Mouse (Mus musculus) left cerebral cortex, adult 2 months (tissue): ENCODE data around the gene Omt2a. TPM values are rescaled to one million over a fixed set of nuclear protein-coding genes. Genes with fewer than 3 reads are reported as not detected.
"Not testable (repeated sequence)": the region's sequence is repeated elsewhere in the genome, so short reads cannot be mapped to it uniquely, and the experiment has no call there.

Experiments
- DNase-seq, 2 experiments: peaks; one replicate each; pipeline ENCODE4 v3.0.0; 2021 to 2022; ENCODE audit warnings: low spot score in 2 of 2, mixed read lengths in 1 of 2; ENCODE audit errors: extremely low spot score in 1 of 2
- H3K27ac ChIP-seq: fragments of 200-600 bp; 2 replicates; pipeline ENCODE4 v1.8.1; 2022
- H3K4me3 ChIP-seq: fragments of 200-600 bp; 2 replicates; pipeline ENCODE4 v1.8.1; 2022
- CTCF ChIP-seq: fragments of 200-600 bp; IDR thresholded peaks from 2 replicates; pipeline ENCODE4 v1.8.1; 2022; ENCODE audit warnings: antibody characterized with exemption, mild to moderate bottlenecking, moderate library complexity
- intact Hi-C: fragments of 180-260 bp; cut with DNase I; formaldehyde crosslinking; loops from one replicate; pipeline ENCODE4 v1.15.1; 2025
- total RNA-seq, 2 experiments: library from RNA; stranded (reverse); gene quantifications; 2 replicates each; pipeline ENCODE4 v1.2.3; 2021

The Omt2a gene
- total RNA-seq, 2 experiments from 2014 or later = not detected

DNA sequence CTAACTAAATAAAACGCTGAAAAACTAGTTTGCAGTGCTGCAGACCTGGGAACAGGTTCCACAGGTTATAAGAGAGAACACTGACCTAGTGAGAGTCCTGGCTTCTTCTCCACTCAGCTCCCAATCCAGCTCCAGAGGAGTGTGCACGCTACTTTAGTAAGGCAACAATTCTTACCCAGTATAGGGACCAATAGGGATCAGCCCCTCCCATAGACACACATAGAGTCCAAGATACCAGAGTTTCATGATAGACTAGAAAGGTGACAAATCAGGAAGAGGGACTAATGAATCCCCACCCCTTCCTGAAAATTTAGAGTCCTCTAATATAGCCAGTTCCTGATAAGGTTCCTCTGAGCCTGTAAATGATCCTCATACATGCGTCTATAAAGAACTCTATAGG, 32.4 kb upstream of the Omt2a start:
- H3K4me3 ChIP-seq = no peak overlapping the region
- DNase-seq = no peak
- H3K27ac ChIP-seq = no peak overlapping the region
- intact Hi-C loops = loop anchor here (10.0 kb wide), 1 partner anchor 52 kb away; no protein-coding TSS in a partner anchor
- TF ChIP-seq CTCF = no peak

DNA sequence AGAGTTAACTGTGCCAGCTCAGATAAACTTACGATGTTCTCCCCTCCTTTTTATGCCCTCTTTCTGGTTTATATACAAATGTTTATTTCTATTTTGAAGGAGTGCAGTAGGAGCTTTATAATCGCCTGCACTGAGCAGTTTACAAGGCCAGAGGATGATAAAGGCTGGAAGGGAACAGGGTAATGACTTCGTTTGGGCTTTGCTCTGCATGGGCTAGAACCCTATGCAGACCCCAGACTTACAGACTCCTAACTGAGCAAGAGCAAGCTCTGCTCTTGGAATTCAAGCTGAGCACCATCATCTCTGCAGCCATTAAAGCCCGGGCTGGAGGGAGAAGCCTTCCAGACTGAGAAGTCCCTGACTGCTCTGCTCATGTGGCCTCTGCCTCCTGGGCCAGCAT, 30.6 kb upstream of the Omt2a start:
- intact Hi-C loops = loop anchor here (10.0 kb wide), 1 partner anchor 50 kb away; no protein-coding TSS in a partner anchor
- not testable (repeated sequence) for H3K4me3 ChIP-seq, DNase-seq, H3K27ac ChIP-seq

DNA sequence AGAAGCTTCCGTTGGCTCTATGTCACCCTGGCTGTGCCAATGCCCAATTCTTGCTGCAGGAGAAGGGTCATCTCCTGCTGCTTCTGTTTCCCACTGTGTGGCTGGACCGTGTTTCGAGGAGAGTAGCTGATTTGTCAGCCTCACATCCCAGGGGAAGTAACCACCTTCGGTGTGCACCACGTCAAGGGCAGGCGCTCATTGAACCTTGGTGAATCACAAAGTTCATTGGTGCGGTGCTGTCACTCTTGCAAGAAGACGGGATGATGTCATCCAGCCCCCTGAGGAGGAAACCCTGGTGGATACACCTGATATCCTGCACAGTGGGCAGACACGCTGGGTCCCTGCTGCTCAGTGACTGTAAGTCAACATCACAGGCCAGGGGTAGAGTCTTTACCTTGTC, 28.5 kb upstream of the Omt2a start:
- DNase-seq, H3K4me3 ChIP-seq, H3K27ac ChIP-seq: not testable (repeated sequence)
- intact Hi-C loops = loop anchor here (10.0 kb wide), 1 partner anchor 48 kb away; no protein-coding TSS in a partner anchor

DNA sequence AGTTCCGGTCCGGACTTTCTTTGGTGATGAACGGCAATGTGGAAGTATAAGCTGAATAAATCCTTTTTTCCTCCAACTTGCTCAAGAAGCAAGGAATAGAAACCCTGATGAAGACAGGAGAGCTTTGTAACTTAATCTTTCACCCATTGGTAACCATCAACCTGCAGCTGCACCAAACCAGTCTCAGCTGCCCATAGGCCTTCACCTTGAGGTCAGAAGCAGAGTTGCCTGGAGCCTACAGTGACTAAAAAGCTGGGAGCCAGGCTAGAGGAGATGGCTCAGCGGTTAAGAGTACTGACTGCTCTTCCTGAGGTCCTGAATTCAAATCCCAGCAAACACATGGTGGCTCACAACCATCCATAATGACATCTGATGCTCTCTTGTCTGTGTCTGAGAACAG, 27.9 kb upstream of the Omt2a start:
- H3K4me3 ChIP-seq, H3K27ac ChIP-seq, DNase-seq: not testable (repeated sequence)
- intact Hi-C loops = loop anchor here (10.0 kb wide), 1 partner anchor 48 kb away; no protein-coding TSS in a partner anchor

DNA sequence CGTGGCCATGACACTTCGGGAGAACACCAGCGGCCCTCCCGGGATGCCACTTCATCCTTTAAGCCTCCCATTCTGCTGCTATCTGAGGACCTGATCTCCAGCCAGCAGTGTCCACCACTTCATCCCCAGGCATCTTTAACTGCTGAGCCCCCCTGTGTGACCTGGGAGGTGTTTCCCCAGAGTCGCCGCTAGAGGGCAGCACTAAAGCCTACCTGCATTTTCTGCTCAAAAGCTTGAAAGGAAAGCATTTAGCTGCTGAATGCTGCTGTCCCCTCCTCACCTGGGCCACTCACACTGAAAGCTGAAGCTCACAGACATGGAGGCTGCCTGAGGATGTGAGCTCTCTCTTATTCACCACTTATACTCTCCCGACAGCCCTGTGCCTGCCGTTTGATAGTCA, 25.7 kb upstream of the Omt2a start:
- H3K4me3 ChIP-seq, H3K27ac ChIP-seq: not testable (repeated sequence)
- peak; percentile 15 to 36 for DNase-seq
- peak; percentile 79 for TF ChIP-seq CTCF
- intact Hi-C loops = loop anchor here (10.0 kb wide), 1 partner anchor 46 kb away; no protein-coding TSS in a partner anchor

DNA sequence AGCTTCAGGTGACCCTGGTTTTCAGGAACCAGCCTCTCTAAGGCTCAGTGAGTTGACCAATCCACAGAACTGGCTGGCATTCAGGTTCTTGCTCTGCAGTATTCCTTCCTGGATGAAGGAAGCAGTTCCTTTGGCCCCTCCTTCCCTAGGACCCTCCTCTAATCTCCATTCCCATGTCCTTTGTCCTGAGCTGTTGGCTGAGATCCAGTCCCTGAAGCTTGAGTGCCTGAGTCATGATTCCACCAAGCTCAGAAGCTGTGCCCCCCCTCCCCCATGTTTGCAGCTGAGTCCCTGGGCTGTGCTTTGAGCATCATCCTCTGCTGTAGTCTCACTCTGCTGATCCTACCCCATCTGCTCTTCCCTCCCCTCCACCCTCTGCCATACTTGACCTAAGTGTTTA, 22.5 kb upstream of the Omt2a start:
- H3K4me3 ChIP-seq, intact Hi-C loops, H3K27ac ChIP-seq, DNase-seq: not testable (repeated sequence)

DNA sequence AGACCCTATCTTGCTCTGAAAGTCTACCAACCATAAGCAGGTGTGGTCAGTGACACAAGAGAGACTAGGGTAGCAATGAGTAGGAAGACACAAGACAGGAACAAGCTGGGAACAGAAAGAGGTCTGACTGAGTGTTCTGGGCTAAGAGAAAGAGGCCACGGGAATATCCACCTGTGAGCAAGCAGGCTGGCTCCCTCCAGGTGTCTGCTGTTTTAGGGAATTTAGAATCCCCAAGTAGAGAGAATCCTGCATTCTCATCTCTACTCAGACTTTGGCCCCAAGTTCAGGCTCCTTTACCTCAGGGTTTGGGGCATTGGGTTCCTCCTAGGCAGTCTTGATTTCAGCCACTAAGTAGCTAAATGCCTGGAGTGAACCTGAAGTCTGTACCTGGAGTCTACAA, 12.7 kb upstream of the Omt2a start, which contains the start of gene Omt2b:
Gene Omt2b, plus strand, starts transcription at position 301 of the 400 bp plus-strand sequence.
- intact Hi-C loops, H3K4me3 ChIP-seq, H3K27ac ChIP-seq: not testable (repeated sequence)

DNA sequence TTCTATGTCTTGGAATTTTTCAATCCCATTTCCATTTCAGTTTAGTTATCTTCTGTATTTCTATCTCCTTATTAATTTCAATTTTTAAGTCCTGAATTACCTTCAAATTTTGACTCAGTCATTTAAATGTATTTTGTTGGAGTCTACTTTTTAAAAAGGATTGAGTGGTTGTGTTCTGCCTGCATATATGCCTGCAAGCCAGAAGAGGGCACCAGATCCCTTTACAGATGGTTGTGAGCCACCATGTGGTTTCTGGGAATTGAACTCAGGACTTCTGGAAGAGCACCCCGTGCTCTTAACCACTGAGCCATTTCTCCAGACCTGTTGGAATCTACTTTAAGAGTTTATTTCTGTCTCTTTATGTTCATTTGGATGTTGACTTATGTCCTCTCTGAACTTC, 4.9 kb upstream of the Omt2a start:
- intact Hi-C loops = no loop called here
- no peak overlapping the region for H3K4me3 ChIP-seq
- TF ChIP-seq CTCF = peak; percentile 54
- H3K27ac ChIP-seq = no peak overlapping the region
- no peak for DNase-seq

More for the DNA sequence above, 12.7 kb upstream of the Omt2a start, which contains the start of gene Omt2b:
- DNase-seq = not testable (repeated sequence)

DNA sequence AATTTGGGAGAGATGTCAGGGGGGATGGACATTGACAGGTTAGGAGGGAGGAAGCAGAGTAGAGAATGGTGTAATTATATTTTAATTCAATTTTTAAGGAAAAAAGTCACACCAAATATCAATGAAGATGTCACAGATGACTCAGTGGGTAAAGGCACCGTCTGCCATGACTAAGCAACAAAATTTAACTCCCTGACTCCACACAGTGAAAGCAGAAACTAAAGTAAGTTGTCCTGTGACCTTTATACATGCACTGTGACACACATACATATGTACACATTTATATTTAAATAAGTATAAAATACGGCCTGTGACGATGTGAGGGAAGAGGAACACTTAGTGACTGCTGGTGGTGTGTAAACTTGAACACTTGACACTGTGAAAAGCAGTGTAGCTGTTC, 6.5 kb downstream of the Omt2a start:
- intact Hi-C loops, DNase-seq, H3K27ac ChIP-seq, H3K4me3 ChIP-seq: not testable (repeated sequence)

DNA sequence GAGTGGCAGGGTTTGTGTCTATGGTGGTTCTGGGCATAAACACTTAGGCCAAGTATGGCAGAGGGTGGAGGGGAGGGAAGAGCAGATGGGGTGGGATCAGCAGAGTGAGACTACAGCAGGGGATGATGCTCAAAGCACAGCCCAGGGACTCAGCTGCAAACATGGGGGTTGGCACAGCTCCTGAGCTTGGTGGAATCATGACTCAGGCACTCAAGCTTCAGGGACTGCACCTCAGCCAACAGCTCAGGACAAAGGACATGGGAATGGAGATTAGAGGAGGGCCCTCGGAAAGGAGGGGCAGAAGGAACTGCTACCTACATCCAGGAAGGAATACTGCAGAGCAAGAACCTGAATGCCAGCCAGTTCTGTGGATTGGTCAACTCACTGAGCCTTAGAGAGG, 15.5 kb downstream of the Omt2a start:
- not testable (repeated sequence) for H3K27ac ChIP-seq
- intact Hi-C loops = loop anchor here (10.0 kb wide), 1 partner anchor 46 kb away; no protein-coding TSS in a partner anchor

DNA sequence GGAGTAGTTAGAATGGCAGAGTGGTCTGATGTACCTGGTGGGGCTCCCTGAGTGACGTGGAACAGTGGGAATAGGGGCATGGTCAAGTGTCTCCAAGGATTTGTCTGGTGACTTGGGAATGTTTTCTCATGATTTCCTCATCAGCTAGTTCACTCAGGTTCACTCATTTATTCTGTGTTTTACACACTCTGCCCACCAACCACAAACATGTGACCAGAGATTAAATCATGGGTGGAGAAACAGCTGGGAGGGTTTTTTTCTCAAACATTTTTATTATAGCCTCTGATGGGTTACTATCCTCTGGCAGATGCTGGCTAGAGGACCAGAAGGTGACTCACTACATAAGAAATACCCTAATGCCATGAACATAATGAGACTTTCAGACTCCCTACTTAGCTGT, 16.4 kb downstream of the Omt2a start:
- no peak for DNase-seq
- Histone ChIP-seq H3K27ac (no peak overlapping the region), H3K4me3 (no peak overlapping the region)
- intact Hi-C loops = loop anchor here (10.0 kb wide), 1 partner anchor 47 kb away; no protein-coding TSS in a partner anchor
- TF ChIP-seq CTCF = no peak

More for the DNA sequence above, 15.5 kb downstream of the Omt2a start:
- not testable (repeated sequence) for DNase-seq, H3K4me3 ChIP-seq

DNA sequence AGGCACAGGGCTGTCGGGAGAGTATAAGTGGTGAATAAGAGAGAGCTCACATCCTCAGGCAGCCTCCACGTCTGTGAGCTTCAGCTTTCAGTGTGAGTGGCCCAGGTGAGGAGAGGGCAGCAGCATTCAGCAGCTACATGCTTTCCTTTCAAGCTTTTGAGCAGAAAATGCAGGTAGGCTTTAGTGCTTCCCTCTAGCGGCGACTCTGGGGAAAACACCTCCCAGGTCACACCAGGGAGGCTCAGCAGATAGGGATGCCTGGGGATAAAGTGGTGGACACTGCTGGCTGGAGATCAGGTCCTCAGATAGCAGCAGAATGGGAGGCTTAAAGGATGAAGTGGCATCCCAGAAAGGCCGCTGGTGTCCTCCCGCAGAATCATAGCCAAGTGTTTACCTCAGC, 18.5 kb downstream of the Omt2a start:
- TF ChIP-seq CTCF = peak; percentile 62
- H3K4me3 ChIP-seq, H3K27ac ChIP-seq: not testable (repeated sequence)
- intact Hi-C loops = loop anchor here (10.0 kb wide), 1 partner anchor 49 kb away; no protein-coding TSS in a partner anchor
- peak in 1 of 2 experiments; percentile 42 for DNase-seq

DNA sequence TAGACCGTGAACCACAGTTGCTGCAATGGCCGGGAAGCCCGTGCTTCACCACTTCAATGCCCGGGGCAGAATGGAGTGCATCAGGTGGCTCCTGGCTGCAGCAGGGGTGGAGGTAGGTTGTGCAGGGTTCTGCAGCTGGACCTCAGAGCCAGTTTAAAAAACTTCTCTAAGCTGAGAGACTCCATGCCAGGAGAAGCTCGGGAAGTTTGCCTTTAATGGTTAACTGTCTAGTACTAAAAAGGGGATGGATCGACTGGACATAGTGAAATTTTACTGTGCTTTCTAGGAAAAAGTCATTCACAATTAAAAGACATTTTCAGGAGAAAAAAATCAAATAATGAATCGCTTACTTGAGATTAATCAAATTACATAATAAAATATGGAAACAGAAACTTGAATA, 19.8 kb downstream of the Omt2a start:
- not testable (repeated sequence) for H3K4me3 ChIP-seq, DNase-seq, H3K27ac ChIP-seq
- intact Hi-C loops = loop anchor here (10.0 kb wide), 1 partner anchor 50 kb away; no protein-coding TSS in a partner anchor

DNA sequence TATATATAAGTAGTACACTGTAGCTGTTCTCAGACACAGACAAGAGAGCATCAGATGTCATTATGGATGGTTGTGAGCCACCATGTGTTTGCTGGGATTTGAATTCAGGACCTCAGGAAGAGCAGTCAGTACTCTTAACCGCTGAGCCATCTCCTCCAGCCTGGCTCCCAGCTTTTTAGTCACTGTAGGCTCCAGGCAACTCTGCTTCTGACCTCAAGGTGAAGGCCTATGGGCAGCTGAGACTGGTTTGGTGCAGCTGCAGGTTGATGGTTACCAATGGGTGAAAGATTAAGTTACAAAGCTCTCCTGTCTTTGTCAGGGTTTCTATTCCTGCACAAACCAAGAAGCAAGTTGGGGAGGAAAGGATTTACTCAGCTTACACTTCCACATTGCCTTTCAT, 20.9 kb downstream of the Omt2a start:
- not testable (repeated sequence) for H3K27ac ChIP-seq, H3K4me3 ChIP-seq, DNase-seq
- intact Hi-C loops = loop anchor here (10.0 kb wide), 1 partner anchor 51 kb away; no protein-coding TSS in a partner anchor

DNA sequence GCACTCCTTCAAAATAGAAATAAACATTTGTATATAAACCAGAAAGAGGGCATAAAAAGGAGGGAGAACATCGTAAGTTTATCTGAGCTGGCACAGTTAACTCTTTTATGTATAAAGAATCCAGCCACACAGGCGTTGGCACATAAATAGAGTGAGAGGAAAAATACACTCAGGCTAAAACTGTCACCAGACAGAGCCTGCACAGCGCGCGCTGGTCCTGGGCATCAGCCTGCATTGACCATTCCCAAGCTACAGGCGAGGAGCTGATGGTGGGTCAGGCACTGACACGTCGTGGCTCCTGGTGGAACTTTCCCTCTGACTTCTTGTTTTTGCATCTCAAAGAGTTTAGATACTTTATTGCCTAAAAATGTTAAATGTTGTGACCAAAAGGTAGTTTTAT, 22.1 kb downstream of the Omt2a start:
- DNase-seq, H3K4me3 ChIP-seq, H3K27ac ChIP-seq: not testable (repeated sequence)
- intact Hi-C loops = loop anchor here (10.0 kb wide), 1 partner anchor 52 kb away; no protein-coding TSS in a partner anchor

DNA sequence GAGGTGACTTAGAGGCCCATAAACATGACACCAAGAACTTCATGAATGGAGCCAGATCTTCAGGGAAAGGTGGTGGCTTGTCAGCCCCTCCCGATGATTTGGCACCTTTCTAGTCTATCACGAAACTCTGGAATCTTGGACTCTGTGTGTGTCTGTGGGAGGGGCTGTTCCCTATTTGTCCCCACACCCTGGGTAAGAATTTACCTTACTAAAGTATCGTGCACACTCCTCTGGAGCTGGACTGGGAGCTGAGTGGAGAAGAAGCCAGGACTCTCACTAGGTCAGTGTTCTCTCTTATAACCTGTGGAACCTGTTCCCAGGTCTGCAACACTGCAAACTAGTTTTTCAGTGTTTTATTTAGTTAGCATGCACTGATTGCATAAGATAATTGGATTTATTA, 24.9 kb downstream of the Omt2a start, which contains the start of gene Gm10639:
Gene Gm10639, plus strand, starts transcription at position 201 of the 400 bp plus-strand sequence.
- not testable (repeated sequence) for DNase-seq, H3K27ac ChIP-seq, H3K4me3 ChIP-seq
- intact Hi-C loops = loop anchor here (10.0 kb wide), 1 partner anchor 55 kb away; no protein-coding TSS in a partner anchor

DNA sequence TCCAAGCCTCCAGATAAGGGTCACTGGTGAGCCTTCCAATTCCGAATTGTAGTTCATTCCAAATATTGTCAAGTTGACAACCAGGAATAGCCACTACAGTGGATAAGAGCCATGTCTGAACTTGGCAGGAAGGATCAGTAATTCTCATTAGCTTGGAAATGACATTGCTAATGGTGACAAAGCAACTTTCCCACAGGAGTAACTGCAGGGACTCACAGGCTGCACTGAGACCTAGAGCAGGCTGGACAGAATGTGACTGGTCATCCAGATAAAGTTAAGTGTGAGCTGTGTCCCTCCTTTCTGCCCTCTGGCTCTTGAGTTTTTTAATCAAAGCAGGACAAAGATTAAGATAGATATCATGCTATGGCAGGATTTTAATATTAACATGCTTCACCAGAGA, 25.5 kb downstream of the Omt2a start:
- intact Hi-C loops, H3K27ac ChIP-seq, DNase-seq, H3K4me3 ChIP-seq: not testable (repeated sequence)
